Mouse (Mus musculus) heart, embryonic 14.5 days (tissue): ENCODE results near the gene Fxyd1. TPM values are rescaled to one million over a fixed set of nuclear protein-coding genes. Genes with fewer than 3 reads are reported as not detected.
A peak's percentile ranks its signal among the peaks of the same experiment; 100 is the strongest.

ENCODE experiments used
- ATAC-seq: fragments of 200-750 bp; cut with Nextera tagmentation; 2 replicates; pipeline ENCODE4 v1.8.0; 2017; ENCODE audit warnings: low read depth, moderate TSS enrichment; ENCODE audit not compliant: insufficient number of reproducible peaks, insufficient read depth, low FRiP score
- H3K27ac ChIP-seq, 2 experiments: fragments of 200-500 bp in 1 of 2; fragments of 300-500 bp in 1 of 2; sonication (generic) in 1 of 2; replicated peaks in 1 of 2; 2 replicates each; pipeline ENCODE4 v1.5.1; 2012 to 2014; ENCODE audit warnings: low read depth in 2 of 2, low read length in 2 of 2, control low read depth in 1 of 2, mild to moderate bottlenecking in 1 of 2, mixed read lengths in 1 of 2; ENCODE audit not compliant: control insufficient read depth in 1 of 2, insufficient read depth in 1 of 2
- H3K27me3 ChIP-seq: fragments of 300-500 bp; sonication (generic); 2 replicates; pipeline ENCODE4 v1.6.1; 2014; ENCODE audit warnings: mild to moderate bottlenecking, low read length, control low read depth; ENCODE audit not compliant: control insufficient read depth, insufficient read depth
- H3K36me3 ChIP-seq: fragments of 300-500 bp; sonication (generic); 2 replicates; pipeline ENCODE4 v1.6.1; 2014; ENCODE audit warnings: mild to moderate bottlenecking, control low read depth, low read length, mixed read lengths; ENCODE audit not compliant: control insufficient read depth, insufficient read depth
- H3K4me1 ChIP-seq, 2 experiments: fragments of 200-500 bp in 1 of 2; fragments of 300-500 bp in 1 of 2; sonication (generic) in 1 of 2; 2 replicates each; pipeline ENCODE4 v1.6.1; 2012 to 2014; ENCODE audit warnings: low read length in 2 of 2, control low read depth in 1 of 2, mixed read lengths in 1 of 2; ENCODE audit not compliant: control insufficient read depth in 2 of 2, insufficient read depth in 2 of 2
- H3K4me2 ChIP-seq: fragments of 300-500 bp; sonication (generic); 2 replicates; pipeline ENCODE4 v1.6.1; 2014; ENCODE audit warnings: mild to moderate bottlenecking, low read length
- H3K4me3 ChIP-seq, 2 experiments: fragments of 200-500 bp in 1 of 2; fragments of 300-500 bp in 1 of 2; sonication (generic) in 1 of 2; 2 replicates each; pipeline ENCODE4 v1.5.1; 2012 to 2014; ENCODE audit warnings: low read length in 2 of 2, mild to moderate bottlenecking in 2 of 2, control low read depth in 1 of 2, low read depth in 1 of 2, moderate library complexity in 1 of 2; ENCODE audit not compliant: control insufficient read depth in 1 of 2, insufficient read depth in 1 of 2
- H3K9ac ChIP-seq: fragments of 300-500 bp; sonication (generic); 2 replicates; pipeline ENCODE4 v1.6.1; 2014; ENCODE audit warnings: mild to moderate bottlenecking, low read length
- H3K9me3 ChIP-seq: fragments of 300-500 bp; sonication (generic); 2 replicates; pipeline ENCODE4 v1.6.1; 2016; ENCODE audit warnings: low read length, control low read depth; ENCODE audit not compliant: control insufficient read depth
- WGBS: fragments of 180-500 bp; shearing (Covaris S2); extraction: QIAGEN DNeasy Blood & Tissue Kit; methylation state at CpG from one replicate; pipeline ENCODE4 v1.1.7; 2014; 5-methylcytosine and 5-hydroxymethylcytosine counted together
- polyA plus RNA-seq: library from polyadenylated mRNA; unstranded; fragments of >200 nt; fragmentation: Nextera tagmentation; extraction: Ambion mirVana; gene quantifications from 2 replicates; pipeline ENCODE4 v1.2.1, GENCODE M21; 2014

Fxyd1 gene
- polyA plus RNA-seq, 1 experiment from 2014 or later, result 1,293 TPM

DNA sequence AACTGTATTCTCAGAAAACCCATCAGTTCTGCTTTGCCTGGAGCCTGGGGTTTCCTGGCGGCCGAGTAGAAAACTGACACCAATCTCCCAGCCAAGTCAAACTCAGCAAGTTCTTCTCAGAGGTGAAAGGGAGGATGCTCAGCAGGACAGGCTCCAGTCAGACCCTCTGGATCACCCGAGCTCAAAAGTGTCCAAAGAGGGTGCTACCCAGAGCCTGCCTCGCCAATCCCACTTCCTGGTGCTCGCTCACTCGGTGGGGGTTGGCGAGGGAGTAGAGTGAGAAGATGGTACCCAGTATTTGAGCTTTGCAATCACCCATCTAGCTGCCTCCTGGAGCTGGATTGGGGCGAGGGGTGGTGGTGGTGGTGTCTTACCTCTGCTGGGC lies 16.0 kb downstream of the Fxyd1 start:
- H3K9ac ChIP-seq, result peak overlapping the region; percentile 59
- WGBS, result 31% methylated on average over 8 of the region's 8 CpGs

GRCm38 (mm10) chr7:31040281-31041022 lies 16.5 kb downstream of the Fxyd1 start:
- Histone ChIP-seq H3K9ac (no peak overlapping the region), H3K27ac (no peak overlapping the region), H3K27me3 (peaks cover 44% of the 10 kb centered on the region), H3K9me3 (no peaks in the 10 kb centered on the region), H3K4me2 (peak overlapping the region; percentile 63; the same call in 1 of the 2 replicates), H3K36me3 (no peaks in the 10 kb centered on the region), H3K4me3 (no peak overlapping the region), H3K4me1 (peaks cover 7 to 9% of the 10 kb centered on the region in 2 experiments; a peak in 3 of 4 replicates)
- no peak for ATAC-seq
- WGBS, result 76% methylated on average over 11 of the region's 12 CpGs

More for the DNA sequence above, 16.0 kb downstream of the Fxyd1 start:
- peak overlapping the region; percentile 27 to 33; a peak in 3 of 4 replicates for H3K4me3 ChIP-seq
- H3K4me2 ChIP-seq, result peak overlapping the region; percentile 63
- peaks cover 46% of the 10 kb centered on the region for H3K27me3 ChIP-seq
- no peak overlapping the region for H3K27ac ChIP-seq
- ATAC-seq, result no peak
- peaks cover 7 to 9% of the 10 kb centered on the region in 2 experiments; a peak in 3 of 4 replicates for H3K4me1 ChIP-seq
- H3K36me3 ChIP-seq, result no peaks in the 10 kb centered on the region
- H3K9me3 ChIP-seq, result no peaks in the 10 kb centered on the region

DNA sequence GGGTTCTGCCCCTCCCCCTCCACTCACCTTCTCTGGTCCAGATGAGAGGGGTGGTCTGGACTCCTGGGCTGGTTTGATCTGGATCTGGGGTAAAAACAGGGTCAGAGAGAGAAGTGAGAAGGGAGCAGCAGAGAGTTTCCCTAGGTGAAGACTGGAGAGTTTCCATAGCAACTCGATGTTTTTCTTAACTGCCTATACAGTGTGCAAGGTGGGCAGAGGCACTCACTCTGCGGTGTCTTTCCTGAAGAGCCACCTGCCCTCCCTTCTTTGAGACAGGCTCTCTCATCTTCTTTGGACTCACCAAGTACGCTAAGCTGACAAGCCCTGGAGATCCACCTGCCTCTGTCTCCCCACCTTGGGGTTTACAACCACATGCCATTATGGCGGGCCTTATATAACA lies 18.0 kb downstream of the Fxyd1 start:
- 84% methylated on average over 4 of the region's 4 CpGs for WGBS
- ATAC-seq, result no peak
- Histone ChIP-seq H3K4me2 (no peak overlapping the region), H3K27me3 (peaks cover 30% of the 10 kb centered on the region; the same call in 1 of the 2 replicates), H3K9ac (no peak overlapping the region), H3K27ac (no peak overlapping the region), H3K4me1 (peaks cover 6 to 9% of the 10 kb centered on the region in 2 experiments; a peak in 3 of 4 replicates), H3K4me3 (no peak overlapping the region), H3K36me3 (no peaks in the 10 kb centered on the region), H3K9me3 (no peaks in the 10 kb centered on the region)

GRCm38 (mm10) chr7:31037675-31038074 lies 19.3 kb downstream of the Fxyd1 start:
- H3K27me3 ChIP-seq, result peaks cover 20% of the 10 kb centered on the region; the same call in 1 of the 2 replicates
- no peaks in the 10 kb centered on the region for H3K9me3 ChIP-seq
- ATAC-seq, result no peak
- H3K27ac ChIP-seq, result no peak overlapping the region
- 70% methylated on average over 2 of the region's 2 CpGs for WGBS
- H3K4me3 ChIP-seq, result no peak overlapping the region
- H3K4me2 ChIP-seq, result no peak overlapping the region
- peaks cover 5 to 12% of the 10 kb centered on the region in 2 experiments; a peak in 3 of 4 replicates for H3K4me1 ChIP-seq
- H3K9ac ChIP-seq, result no peak overlapping the region
- H3K36me3 ChIP-seq, result no peaks in the 10 kb centered on the region

DNA sequence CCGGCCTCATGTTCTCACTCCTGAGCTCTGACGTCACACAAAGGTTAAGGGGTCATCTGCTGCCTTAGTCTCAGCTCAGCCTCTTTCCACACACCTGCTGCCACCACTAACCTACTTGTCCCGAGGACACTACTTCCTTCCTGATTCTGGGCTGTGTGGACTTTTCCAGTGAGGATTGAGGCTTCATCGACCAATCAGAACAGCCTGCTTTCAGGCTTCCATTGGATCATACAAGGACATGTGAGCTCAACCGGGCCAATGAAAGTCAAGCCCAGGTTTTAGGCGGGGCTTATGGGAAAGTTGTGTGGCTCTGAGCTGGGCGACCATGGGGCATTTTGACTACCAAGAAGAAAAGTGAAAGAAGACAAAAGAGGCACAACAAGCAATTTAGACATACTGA lies 20.1 kb downstream of the Fxyd1 start:
- no peak overlapping the region for H3K4me2 ChIP-seq
- no peaks in the 10 kb centered on the region for H3K9me3 ChIP-seq
- WGBS, result 74% methylated on average over 7 of the region's 7 CpGs
- no peak overlapping the region for H3K9ac ChIP-seq
- ATAC-seq, result no peak
- no peaks in the 10 kb centered on the region for H3K36me3 ChIP-seq
- no peak overlapping the region for H3K4me3 ChIP-seq
- H3K27me3 ChIP-seq, result peaks cover 12% of the 10 kb centered on the region; the same call in 1 of the 2 replicates
- peaks cover 2 to 6% of the 10 kb centered on the region in 2 experiments; a peak in 2 of 4 replicates for H3K4me1 ChIP-seq
- H3K27ac ChIP-seq, result no peak overlapping the region

- Histone ChIP-seq H3K36me3 (no peaks in the 10 kb centered on the region), H3K4me3 (no peak overlapping the region), H3K27me3 (0 out of 2 replicates have a peak, but pooled peaks cover 2% of the 10 kb centered on the region), H3K27ac (no peak overlapping the region), H3K9me3 (no peaks in the 10 kb centered on the region), H3K4me2 (no peak overlapping the region), H3K9ac (no peak overlapping the region), H3K4me1 (peaks cover 0 to 3% of the 10 kb centered on the region in 2 experiments; a peak in 2 of 4 replicates)
- whole genome bisulfite sequencing, result 67% methylated on average over 11 of the region's 11 CpGs
- ATAC-seq, result no peak
Observed at GRCm38 (mm10) chr7:31035291-31035690, 21.7 kb downstream of the Fxyd1 start.

DNA sequence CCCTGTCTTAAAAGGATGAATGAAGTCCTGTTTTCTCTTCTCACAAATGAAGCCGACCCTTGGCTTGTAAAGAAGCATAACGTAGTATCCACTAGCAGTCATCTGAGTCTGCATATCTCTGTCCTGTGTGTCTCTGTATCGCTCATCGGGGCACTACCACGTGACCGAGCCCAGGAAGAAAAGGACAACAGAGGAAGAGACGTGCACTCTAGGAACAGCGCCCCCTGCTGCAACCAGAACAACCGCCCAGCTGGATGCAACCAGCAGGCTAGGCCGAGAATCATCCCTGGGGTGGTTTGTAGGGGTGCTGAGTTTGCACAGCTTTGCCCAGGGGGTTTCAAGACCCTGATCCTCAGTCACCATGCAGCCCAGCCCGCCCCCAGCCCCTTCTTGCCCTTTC lies 22.2 kb downstream of the Fxyd1 start:
- Histone ChIP-seq H3K9ac (no peak overlapping the region), H3K4me3 (no peak overlapping the region), H3K27me3 (no peaks in the 10 kb centered on the region), H3K4me2 (no peak overlapping the region), H3K27ac (no peak overlapping the region), H3K4me1 (peaks cover 0 to 3% of the 10 kb centered on the region in 2 experiments; a peak in 2 of 4 replicates), H3K9me3 (no peaks in the 10 kb centered on the region), H3K36me3 (no peaks in the 10 kb centered on the region)
- WGBS, result 59% methylated on average over 11 of the region's 11 CpGs
- no peak for ATAC-seq
